Mouse (Mus musculus) adrenal gland, postnatal 10 days (tissue): Measurements from ENCODE around the gene Setd1b. TPM values are rescaled to one million over a fixed set of nuclear protein-coding genes. Genes with fewer than 3 reads are reported as not detected.

Source experiments
- DNase-seq: peaks from one replicate; pipeline ENCODE4 v3.0.0; 2021; ENCODE audit warnings: mixed read lengths
- total RNA-seq, 2 experiments: library from RNA; stranded (reverse); gene quantifications; 2 replicates each; pipeline ENCODE4 v1.2.3; 2021

Gene Setd1b
- total RNA-seq, 2 experiments from 2014 or later = 19.5 to 27.4 TPM

GRCm38 (mm10) chr5:123140694-123141554 lies 1.1 kb upstream of the Setd1b start:
- DNase-seq = peak; percentile 93

GRCm38 (mm10) chr5:123141555-123142160 lies 335 bp upstream of the Setd1b start:
- peak; percentile 77 for DNase-seq

GRCm38 (mm10) chr5:123143251-123143970 lies 1.4 kb downstream of the Setd1b start:
- DNase-seq = peak; percentile 54

GRCm38 (mm10) chr5:123143971-123144745 lies 2.2 kb downstream of the Setd1b start:
- DNase-seq = no peak

- no peak for DNase-seq
Observed at GRCm38 (mm10) chr5:123144746-123145590, 3.0 kb downstream of the Setd1b start.

- no peak for DNase-seq
Observed at GRCm38 (mm10) chr5:123146357-123146756, 4.4 kb downstream of the Setd1b start.

- DNase-seq = no peak
Observed at GRCm38 (mm10) chr5:123147569-123147968, 5.6 kb downstream of the Setd1b start.

- no peak for DNase-seq
Observed at GRCm38 (mm10) chr5:123148073-123148722, 6.2 kb downstream of the Setd1b start.

- peak; percentile 96 for DNase-seq
Observed at GRCm38 (mm10) chr5:123149451-123150400, 7.7 kb downstream of the Setd1b start.

GRCm38 (mm10) chr5:123150641-123151040 lies 8.6 kb downstream of the Setd1b start:
- DNase-seq = no peak

- peak; percentile 51 for DNase-seq
Observed at GRCm38 (mm10) chr5:123151077-123151476, 9.1 kb downstream of the Setd1b start.

- DNase-seq = no peak
Observed at GRCm38 (mm10) chr5:123151707-123152362, 9.8 kb downstream of the Setd1b start.

- no peak for DNase-seq
Observed at GRCm38 (mm10) chr5:123152901-123153300, 10.9 kb downstream of the Setd1b start.

GRCm38 (mm10) chr5:123155425-123155824 lies 13.4 kb downstream of the Setd1b start:
- peak; percentile 80 for DNase-seq

GRCm38 (mm10) chr5:123156763-123157162 lies 14.8 kb downstream of the Setd1b start:
- peak; percentile 55 for DNase-seq

GRCm38 (mm10) chr5:123157972-123158371 lies 16.0 kb downstream of the Setd1b start:
- no peak for DNase-seq

- peak; percentile 82 for DNase-seq
Observed at GRCm38 (mm10) chr5:123159446-123159845, 17.5 kb downstream of the Setd1b start.

GRCm38 (mm10) chr5:123159866-123160265 lies 17.9 kb downstream of the Setd1b start:
- DNase-seq = no peak

- DNase-seq = peak; percentile 81
Observed at GRCm38 (mm10) chr5:123160341-123160740, 18.3 kb downstream of the Setd1b start.
